Mouse (Mus musculus) cortical plate, adult 2 months (tissue): ENCODE data around the gene Olfr693.

ENCODE experiments used
- CTCF ChIP-seq: fragments of 200-500 bp; IDR thresholded peaks from 2 replicates; pipeline ENCODE4 v1.5.1; 2011; ENCODE audit warnings: mild to moderate bottlenecking, control low read depth, low read length; ENCODE audit not compliant: insufficient read depth; ENCODE audit errors: extremely low read depth
- POLR2A ChIP-seq: fragments of 200-500 bp; IDR thresholded peaks from 2 replicates; pipeline ENCODE4 v1.6.1; 2011; ENCODE audit warnings: mild to moderate bottlenecking, low read length, control low read depth; ENCODE audit not compliant: insufficient read depth; ENCODE audit errors: extremely low read depth

DNA sequence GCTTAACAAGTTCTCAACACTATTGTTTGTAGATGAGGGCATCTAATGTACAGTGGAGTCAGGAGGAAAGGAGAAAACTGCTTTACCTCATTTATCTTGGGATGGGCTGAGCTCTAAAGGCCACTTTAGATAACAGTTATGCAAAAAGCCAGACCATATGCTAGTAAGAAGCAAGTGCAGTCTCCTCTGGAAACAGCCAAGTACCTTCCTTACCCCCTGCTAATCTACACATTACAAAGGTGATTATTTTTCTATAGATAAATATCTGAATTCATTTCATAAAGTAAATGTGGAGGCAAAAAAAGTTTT is 28.1 kb downstream of the Olfr693 start:
- TF ChIP-seq CTCF (no peak), POLR2A (no peak)
